Mouse (Mus musculus): ENCODE measurements at regions not wholly inside any gene's neighbourhood (a gene's known extent, or its start where the extent isn't known, plus 50 kb on each side); places are given as distances from the start of the nearest gene placed in this dataset.

GRCm38 (mm10) chr5:27963765-27964164 is 107.4 kb upstream of the Insig1 start:
- DNase-seq (ENCODE audit: low spot score) = no peak

GRCm38 (mm10) chr5:27995186-27995585 is 76.0 kb upstream of the Insig1 start:
- peak; percentile 17 for DNase-seq (ENCODE audit: low spot score)

GRCm38 (mm10) chr5:27997751-27998150 is 73.4 kb upstream of the Insig1 start:
- DNase-seq (ENCODE audit: low spot score) = no peak

- no peak for DNase-seq (ENCODE audit: low spot score)
These were observed 68.2 kb upstream of the Insig1 start for GRCm38 (mm10) chr5:28002922-28003321.

- no peak for DNase-seq (ENCODE audit: low spot score)
These were observed 67.2 kb upstream of the Insig1 start for GRCm38 (mm10) chr5:28003756-28004486.

GRCm38 (mm10) chr5:28004487-28004827 is 66.7 kb upstream of the Insig1 start:
- no peak for DNase-seq (ENCODE audit: low spot score)

GRCm38 (mm10) chr5:28009386-28009785 is 61.8 kb upstream of the Insig1 start:
- no peak for DNase-seq (ENCODE audit: low spot score)

- DNase-seq (ENCODE audit: low spot score) = no peak
These were observed 61.3 kb upstream of the Insig1 start for GRCm38 (mm10) chr5:28009871-28010270.

GRCm38 (mm10) chr5:28010529-28010928 is 60.6 kb upstream of the Insig1 start:
- DNase-seq (ENCODE audit: low spot score) = no peak

GRCm38 (mm10) chr5:28012496-28012895 is 58.7 kb upstream of the Insig1 start:
- DNase-seq (ENCODE audit: low spot score) = no peak

- no peak for DNase-seq (ENCODE audit: low spot score)
These were observed 57.4 kb upstream of the Insig1 start for GRCm38 (mm10) chr5:28013619-28014273.

- DNase-seq (ENCODE audit: low spot score) = no peak
These were observed 51.3 kb upstream of the Insig1 start for GRCm38 (mm10) chr5:28019864-28020263.
